Mouse (Mus musculus): ENCODE results near the gene Rpl9-ps6. TPM values are rescaled to one million over a fixed set of nuclear protein-coding genes. Genes with fewer than 3 reads are reported as not detected.

Rpl9-ps6 gene
- total RNA-seq, 2 experiments from 2014 or later = 113 to 149 TPM

GRCm38 (mm10) chr19:32419069-32419468 lies 47.3 kb downstream of the Rpl9-ps6 start:
- no peak for ATAC-seq (replicated peaks; ENCODE audit: low FRiP score, low TSS enrichment, poor library complexity, severe bottlenecking)

- ATAC-seq (replicated peaks; ENCODE audit: low FRiP score, low TSS enrichment, poor library complexity, severe bottlenecking) = peak; percentile 95
Observed at GRCm38 (mm10) chr19:32416692-32417317, 49.6 kb downstream of the Rpl9-ps6 start.

Other genes with a start within 250 kb of the Rpl9-ps6 start
- 53.2 and 66.1 TPM in 2 replicates for gene Sgms1, start 76.9 kb downstream of the Rpl9-ps6 start, total RNA-seq (2014; fragmentation: Nextera tagmentation)
- 58.5 and 84.8 TPM in 2 replicates for gene Sgms1, start 76.9 kb downstream of the Rpl9-ps6 start, total RNA-seq (2017)
- 239 and 247 TPM in 2 replicates for gene Minpp1, start 19.2 kb upstream of the Rpl9-ps6 start, total RNA-seq (2014; fragmentation: Nextera tagmentation)
- 192 and 210 TPM in 2 replicates for gene Minpp1, start 19.2 kb upstream of the Rpl9-ps6 start, total RNA-seq (2017)
- gene Papss2, start 129.2 kb upstream of the Rpl9-ps6 start, total RNA-seq (2014; fragmentation: Nextera tagmentation) = 0.82 and 0.96 TPM in 2 replicates
- 0.38 and 0.61 TPM in 2 replicates for gene Papss2, start 129.2 kb upstream of the Rpl9-ps6 start, total RNA-seq (2017)